Mouse (Mus musculus) stomach, embryonic 16.5 days (tissue): Measurements from ENCODE around the gene Slc6a9. TPM values are rescaled to one million over a fixed set of nuclear protein-coding genes. Genes with fewer than 3 reads are reported as not detected.

Experiments used
- ATAC-seq: fragments of 200-750 bp; cut with Nextera tagmentation; 2 replicates; pipeline ENCODE4 v1.8.0; 2017; ENCODE audit warnings: moderate number of reproducible peaks, moderate TSS enrichment; ENCODE audit not compliant: insufficient read depth, low FRiP score
- H3K27ac ChIP-seq: fragments of 300-500 bp; sonication (generic); 2 replicates; pipeline ENCODE4 v1.5.1; 2014; ENCODE audit warnings: low read length
- H3K27me3 ChIP-seq: fragments of 300-500 bp; sonication (generic); 2 replicates; pipeline ENCODE4 v1.6.1; 2014; ENCODE audit warnings: low read length, control low read depth, mixed read lengths; ENCODE audit not compliant: control insufficient read depth, insufficient read depth
- H3K36me3 ChIP-seq: fragments of 300-500 bp; sonication (generic); 2 replicates; pipeline ENCODE4 v1.6.1; 2014; ENCODE audit warnings: low read length; ENCODE audit not compliant: control insufficient read depth, insufficient read depth
- H3K4me1 ChIP-seq: fragments of 300-500 bp; sonication (generic); 2 replicates; pipeline ENCODE4 v1.6.1; 2014; ENCODE audit warnings: low read length, control low read depth, mixed read lengths; ENCODE audit not compliant: control insufficient read depth, insufficient read depth
- H3K4me2 ChIP-seq: fragments of 300-500 bp; sonication (generic); 2 replicates; pipeline ENCODE4 v1.6.1; 2014; ENCODE audit warnings: low read depth, low read length, mixed read lengths
- H3K4me3 ChIP-seq: fragments of 300-500 bp; sonication (generic); replicated peaks from 2 replicates; pipeline ENCODE4 v1.5.1; 2014; ENCODE audit warnings: mild to moderate bottlenecking, low read length
- H3K9ac ChIP-seq: fragments of 300-500 bp; sonication (generic); 2 replicates; pipeline ENCODE4 v1.6.1; 2014; ENCODE audit warnings: low read length
- H3K9me3 ChIP-seq: fragments of 300-500 bp; sonication (generic); replicated peaks from 2 replicates; pipeline ENCODE4 v1.6.1; 2016; ENCODE audit warnings: low read length, control low read depth; ENCODE audit not compliant: control insufficient read depth
- WGBS: fragments of 180-500 bp; shearing (Covaris S2); extraction: QIAGEN DNeasy Blood & Tissue Kit; methylation state at CpG from one replicate; pipeline ENCODE4 v1.1.7; 2014; 5-methylcytosine and 5-hydroxymethylcytosine counted together
- polyA plus RNA-seq: library from polyadenylated mRNA; unstranded; fragments of >200 nt; fragmentation: Nextera tagmentation; extraction: Ambion mirVana; gene quantifications from 2 replicates; pipeline ENCODE4 v1.2.1, GENCODE M21; 2015

The Slc6a9 gene
- polyA plus RNA-seq, 1 experiment from 2014 or later: 15.4 TPM

GRCm38 (mm10) chr4:117818032-117818431 lies 16.3 kb upstream of the Slc6a9 start:
- H3K36me3 ChIP-seq: no peaks in the 10 kb centered on the region
- H3K27ac ChIP-seq: no peak overlapping the region
- no peak overlapping the region for H3K4me3 ChIP-seq
- WGBS: 91% methylated on average over 10 of the region's 10 CpGs
- no peak for ATAC-seq
- H3K9me3 ChIP-seq: 0 out of 2 replicates have a peak, but pooled peaks cover 2% of the 10 kb centered on the region
- no peaks in the 10 kb centered on the region for H3K4me1 ChIP-seq
- H3K4me2 ChIP-seq: no peak overlapping the region
- no peak overlapping the region for H3K9ac ChIP-seq
- H3K27me3 ChIP-seq: no peaks in the 10 kb centered on the region

GRCm38 (mm10) chr4:117828572-117829145 lies 5.6 kb upstream of the Slc6a9 start:
- Histone ChIP-seq H3K4me2 (no peak overlapping the region), H3K36me3 (no peaks in the 10 kb centered on the region), H3K9ac (no peak overlapping the region), H3K9me3 (no peaks in the 10 kb centered on the region), H3K4me3 (no peak overlapping the region), H3K4me1 (peaks cover 28% of the 10 kb centered on the region), H3K27me3 (no peaks in the 10 kb centered on the region), H3K27ac (no peak overlapping the region)
- no peak for ATAC-seq
- 62% methylated on average over 8 of the region's 8 CpGs for WGBS

GRCm38 (mm10) chr4:117829260-117830123 lies 4.8 kb upstream of the Slc6a9 start:
- Histone ChIP-seq H3K4me3 (0 out of 2 replicates have a peak overlapping the region, but pooled peaks have one; percentile 1), H3K4me2 (peak overlapping the region; percentile 40), H3K27ac (peak overlapping the region; percentile 73), H3K4me1 (peaks cover 35% of the 10 kb centered on the region), H3K36me3 (no peaks in the 10 kb centered on the region), H3K9me3 (no peaks in the 10 kb centered on the region), H3K9ac (peak overlapping the region; percentile 51), H3K27me3 (no peaks in the 10 kb centered on the region)
- peak; percentile 60 for ATAC-seq
- WGBS: 7% methylated on average over 12 of the region's 12 CpGs

- no peak overlapping the region for H3K4me3 ChIP-seq
- H3K36me3 ChIP-seq: no peaks in the 10 kb centered on the region
- H3K9me3 ChIP-seq: no peaks in the 10 kb centered on the region
- WGBS: 5% methylated on average over 5 of the region's 5 CpGs
- H3K4me2 ChIP-seq: peak overlapping the region; percentile 40
- H3K27ac ChIP-seq: peak overlapping the region; percentile 73
- peaks cover 39% of the 10 kb centered on the region for H3K4me1 ChIP-seq
- peak overlapping the region; percentile 51 for H3K9ac ChIP-seq
- peak; percentile 81 for ATAC-seq
- no peaks in the 10 kb centered on the region for H3K27me3 ChIP-seq
Observed at GRCm38 (mm10) chr4:117830124-117830551, 4.2 kb upstream of the Slc6a9 start.

- H3K9me3 ChIP-seq: no peaks in the 10 kb centered on the region
- no peak overlapping the region for H3K4me2 ChIP-seq
- H3K9ac ChIP-seq: no peak overlapping the region
- ATAC-seq: no peak
- no peaks in the 10 kb centered on the region for H3K27me3 ChIP-seq
- H3K4me1 ChIP-seq: peaks cover 41% of the 10 kb centered on the region
- no peak overlapping the region for H3K4me3 ChIP-seq
- 0 out of 2 replicates have a peak overlapping the region, but pooled peaks have one; percentile 3 for H3K27ac ChIP-seq
- H3K36me3 ChIP-seq: no peaks in the 10 kb centered on the region
- 92% methylated on average over 9 of the region's 9 CpGs for WGBS
Observed at GRCm38 (mm10) chr4:117830801-117831200, 3.5 kb upstream of the Slc6a9 start.

GRCm38 (mm10) chr4:117831499-117831898 lies 2.8 kb upstream of the Slc6a9 start:
- Histone ChIP-seq H3K9me3 (no peaks in the 10 kb centered on the region), H3K4me2 (no peak overlapping the region), H3K27me3 (no peaks in the 10 kb centered on the region), H3K9ac (no peak overlapping the region), H3K27ac (no peak overlapping the region), H3K4me1 (peaks cover 41% of the 10 kb centered on the region), H3K36me3 (no peaks in the 10 kb centered on the region), H3K4me3 (no peak overlapping the region)
- ATAC-seq: no peak
- 62% methylated on average over 2 of the region's 2 CpGs for WGBS

- WGBS: 52% methylated on average over 9 of the region's 9 CpGs
- Histone ChIP-seq H3K27ac (peak overlapping the region; percentile 13; the same call in 1 of the 2 replicates), H3K4me3 (no peak overlapping the region), H3K36me3 (no peaks in the 10 kb centered on the region), H3K27me3 (no peaks in the 10 kb centered on the region), H3K4me2 (no peak overlapping the region), H3K9ac (peak overlapping the region; percentile 13; the same call in 1 of the 2 replicates), H3K4me1 (peaks cover 46% of the 10 kb centered on the region), H3K9me3 (no peaks in the 10 kb centered on the region)
- ATAC-seq: no peak
Observed at GRCm38 (mm10) chr4:117831920-117832691, 2.2 kb upstream of the Slc6a9 start.

- Histone ChIP-seq H3K27me3 (no peaks in the 10 kb centered on the region), H3K4me1 (peaks cover 43% of the 10 kb centered on the region), H3K9ac (peak overlapping the region; percentile 85), H3K27ac (peak overlapping the region; percentile 88), H3K9me3 (no peaks in the 10 kb centered on the region), H3K4me2 (peak overlapping the region; percentile 83), H3K4me3 (peak overlapping the region; percentile 77), H3K36me3 (no peaks in the 10 kb centered on the region)
- ATAC-seq: peak; percentile 58
- WGBS: 2% methylated on average over 36 of the region's 36 CpGs
Observed at GRCm38 (mm10) chr4:117834845-117835530, 682 bp downstream of the Slc6a9 start.
